Mouse (Mus musculus) neural tube, embryonic 14.5 days (tissue): Measurements from ENCODE around the gene Ip6k1. TPM values are rescaled to one million over a fixed set of nuclear protein-coding genes. Genes with fewer than 3 reads are reported as not detected.

Experiments used
- ATAC-seq: fragments of 200-750 bp; cut with Nextera tagmentation; 2 replicates; pipeline ENCODE4 v1.8.0; 2017; ENCODE audit warnings: low read depth, mild to moderate bottlenecking, moderate TSS enrichment, moderate library complexity
- H3K27ac ChIP-seq: fragments of 300-500 bp; sonication (generic); 2 replicates; pipeline ENCODE4 v1.5.1; 2014; ENCODE audit warnings: low read depth, mild to moderate bottlenecking, control low read depth, low read length, moderate library complexity, mixed read lengths
- H3K27me3 ChIP-seq: fragments of 300-500 bp; sonication (generic); 2 replicates; pipeline ENCODE4 v1.6.1; 2014; ENCODE audit warnings: low read length; ENCODE audit not compliant: control insufficient read depth, insufficient read depth
- H3K36me3 ChIP-seq: fragments of 300-500 bp; sonication (generic); 2 replicates; pipeline ENCODE4 v1.6.1; 2014; ENCODE audit warnings: low read length, mixed read lengths; ENCODE audit not compliant: control insufficient read depth, insufficient read depth
- H3K4me1 ChIP-seq: fragments of 300-500 bp; sonication (generic); 2 replicates; pipeline ENCODE4 v1.6.1; 2014; ENCODE audit warnings: low read length; ENCODE audit not compliant: control insufficient read depth, insufficient read depth
- H3K4me2 ChIP-seq: fragments of 300-500 bp; sonication (generic); 2 replicates; pipeline ENCODE4 v1.6.1; 2014; ENCODE audit warnings: mild to moderate bottlenecking, low read depth, low read length, control low read depth
- H3K4me3 ChIP-seq: fragments of 300-500 bp; sonication (generic); 2 replicates; pipeline ENCODE4 v1.5.1; 2014; ENCODE audit warnings: low read depth, low read length, control low read depth, mixed read lengths
- H3K9ac ChIP-seq: fragments of 300-500 bp; sonication (generic); replicated peaks from 2 replicates; pipeline ENCODE4 v1.6.1; 2014; ENCODE audit warnings: low read depth, mild to moderate bottlenecking, control low read depth, low read length, mixed read lengths
- H3K9me3 ChIP-seq: fragments of 300-500 bp; sonication (generic); 2 replicates; pipeline ENCODE4 v1.6.1; 2016; ENCODE audit warnings: low read length; ENCODE audit not compliant: control insufficient read depth
- WGBS: fragments of 180-500 bp; shearing (Covaris S2); extraction: QIAGEN DNeasy Blood & Tissue Kit; methylation state at CpG from one replicate; pipeline ENCODE4 v1.1.7; 2014; 5-methylcytosine and 5-hydroxymethylcytosine counted together
- polyA plus RNA-seq: library from polyadenylated mRNA; unstranded; fragments of >200 nt; fragmentation: Nextera tagmentation; extraction: Ambion mirVana; gene quantifications from 2 replicates; pipeline ENCODE4 v1.2.1, GENCODE M21; 2014

Gene Ip6k1
- polyA plus RNA-seq, result 53.6 and 63.5 TPM in 2 replicates

DNA sequence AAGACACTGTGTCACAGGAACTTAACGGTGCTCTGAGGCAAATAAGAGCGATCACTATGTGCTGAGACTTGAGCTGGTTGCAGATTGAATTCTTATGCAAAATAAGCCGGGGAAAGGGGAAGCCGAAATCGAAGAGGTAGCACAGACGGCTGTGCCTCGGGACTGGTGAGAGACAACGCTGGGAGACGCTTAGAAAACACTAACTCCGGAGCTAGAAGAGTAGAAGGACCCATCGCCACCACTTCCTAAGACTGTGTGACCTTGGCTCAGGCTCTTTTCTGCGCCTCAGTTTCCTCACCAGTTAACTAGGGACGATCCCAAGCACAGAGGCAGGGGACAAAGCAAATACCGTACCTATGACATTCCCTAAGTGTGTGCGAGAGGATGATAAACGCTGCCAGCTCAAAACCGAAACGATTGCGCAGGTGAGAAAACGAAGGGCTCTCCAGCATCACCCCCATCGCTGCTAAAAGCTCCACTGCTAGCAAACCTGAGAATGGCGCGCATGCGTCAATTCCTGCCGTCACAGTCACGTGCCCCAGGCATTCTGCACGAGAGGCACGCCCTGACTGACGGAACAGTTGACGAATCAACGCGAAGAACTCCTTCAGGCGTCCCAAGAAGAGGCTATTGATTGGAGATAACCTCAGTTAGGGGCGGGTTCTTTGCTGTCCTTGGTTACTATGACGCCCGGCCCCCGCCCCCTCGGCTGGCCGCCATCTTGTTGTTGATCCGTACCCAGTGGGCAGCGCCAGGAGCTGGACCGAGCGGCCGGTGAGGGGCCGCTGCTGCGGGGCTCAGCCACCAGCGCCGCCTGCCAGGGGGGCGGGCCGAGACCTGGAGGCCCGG is at the start of gene Ip6k1:
Ip6k1 (plus strand) TSS at position 580 of the 849 bp plus-strand sequence.
- no peaks in the 10 kb centered on the region for H3K36me3 ChIP-seq
- no peaks in the 10 kb centered on the region for H3K27me3 ChIP-seq
- peak within 1 kb of the TSS; percentile 93 for H3K9ac ChIP-seq
- no peaks in the 10 kb centered on the region for H3K9me3 ChIP-seq
- peaks cover 17% of the 10 kb centered on the region for H3K4me1 ChIP-seq
- peak within 1 kb of the TSS; percentile 91 for H3K27ac ChIP-seq
- ATAC-seq, result peak; percentile 100
- WGBS, result under 1% methylated on average over 50 of the region's 51 CpGs
- H3K4me3 ChIP-seq, result peak within 1 kb of the TSS; percentile 97
- peak within 1 kb of the TSS; percentile 77 for H3K4me2 ChIP-seq

DNA sequence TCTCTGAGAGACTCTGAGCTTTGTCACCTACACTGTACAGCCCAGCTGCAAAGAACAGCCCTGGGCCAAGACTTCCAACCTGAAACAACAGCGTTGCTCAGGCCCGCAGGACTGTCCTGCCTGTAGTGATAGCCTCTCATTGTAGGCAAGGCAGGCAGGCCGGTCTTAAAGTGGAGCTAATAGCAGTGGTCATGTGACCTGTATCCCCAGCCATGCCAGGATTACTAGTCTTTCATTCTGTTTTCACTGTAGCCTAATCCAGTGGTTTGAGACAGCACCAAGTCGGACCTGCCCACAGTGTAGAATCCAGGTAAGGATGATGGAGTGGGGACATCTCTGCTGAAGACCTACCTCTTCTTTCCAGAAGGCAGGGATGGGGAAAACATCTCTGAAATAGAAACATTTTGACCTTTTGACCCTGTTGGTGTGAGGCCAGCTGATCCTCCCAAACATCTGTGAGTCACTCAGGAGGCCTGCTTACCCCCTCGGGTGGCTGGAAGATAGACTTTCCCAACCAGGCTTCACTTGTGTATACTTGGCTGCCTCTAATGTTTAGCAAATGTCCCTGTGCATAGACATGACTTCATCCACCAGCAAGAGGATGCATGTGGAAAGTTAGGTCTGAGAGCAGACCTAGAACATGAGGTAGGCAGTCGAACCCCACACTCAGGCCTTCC is 46.5 kb upstream of the Ip6k1 start:
- H3K9me3 ChIP-seq, result no peaks in the 10 kb centered on the region
- H3K27me3 ChIP-seq, result no peaks in the 10 kb centered on the region
- no peak overlapping the region for H3K4me3 ChIP-seq
- 0 out of 2 replicates have a peak, but pooled peaks cover 4% of the 10 kb centered on the region for H3K4me1 ChIP-seq
- ATAC-seq, result no peak
- no peaks in the 10 kb centered on the region for H3K36me3 ChIP-seq
- no peak overlapping the region for H3K4me2 ChIP-seq
- no peak overlapping the region for H3K27ac ChIP-seq
- 78% methylated on average over 6 of the region's 6 CpGs for WGBS
- no peak overlapping the region for H3K9ac ChIP-seq

- Histone ChIP-seq H3K36me3 (no peaks in the 10 kb centered on the region), H3K9ac (no peak overlapping the region), H3K27me3 (no peaks in the 10 kb centered on the region), H3K27ac (no peak overlapping the region), H3K4me2 (no peak overlapping the region), H3K9me3 (no peaks in the 10 kb centered on the region), H3K4me3 (no peak overlapping the region), H3K4me1 (peaks cover 4% of the 10 kb centered on the region; the same call in 1 of the 2 replicates)
- 19% methylated on average over 6 of the region's 6 CpGs for WGBS
- ATAC-seq, result no peak
These were observed 45.2 kb upstream of the Ip6k1 start for GRCm38 (mm10) chr9:107957141-107957540.

GRCm38 (mm10) chr9:107959896-107960295 is 42.4 kb upstream of the Ip6k1 start:
- H3K9ac ChIP-seq, result no peak overlapping the region
- H3K27me3 ChIP-seq, result no peaks in the 10 kb centered on the region
- H3K36me3 ChIP-seq, result no peaks in the 10 kb centered on the region
- H3K4me2 ChIP-seq, result no peak overlapping the region
- H3K4me3 ChIP-seq, result no peak overlapping the region
- no peak for ATAC-seq
- peaks cover 4% of the 10 kb centered on the region; the same call in 1 of the 2 replicates for H3K4me1 ChIP-seq
- no peaks in the 10 kb centered on the region for H3K9me3 ChIP-seq
- WGBS, result 62% methylated on average over 6 of the region's 6 CpGs
- no peak overlapping the region for H3K27ac ChIP-seq

- Histone ChIP-seq H3K27me3 (no peaks in the 10 kb centered on the region), H3K9me3 (no peaks in the 10 kb centered on the region), H3K4me2 (no peak overlapping the region), H3K4me3 (no peak overlapping the region), H3K27ac (peak overlapping the region; percentile 45; the same call in 1 of the 2 replicates), H3K9ac (no peak overlapping the region), H3K4me1 (peaks cover 4% of the 10 kb centered on the region; the same call in 1 of the 2 replicates), H3K36me3 (no peaks in the 10 kb centered on the region)
- 82% methylated on average over 4 of the region's 4 CpGs for WGBS
- no peak for ATAC-seq
These were observed 41.4 kb upstream of the Ip6k1 start for GRCm38 (mm10) chr9:107960928-107961327.

GRCm38 (mm10) chr9:107961351-107961762 is 40.9 kb upstream of the Ip6k1 start:
- no peaks in the 10 kb centered on the region for H3K36me3 ChIP-seq
- no peaks in the 10 kb centered on the region for H3K27me3 ChIP-seq
- no peak overlapping the region for H3K9ac ChIP-seq
- H3K4me1 ChIP-seq, result peaks cover 4% of the 10 kb centered on the region; the same call in 1 of the 2 replicates
- peak; percentile 56; the same call in 1 of the 2 replicates for ATAC-seq
- 70% methylated on average over 10 of the region's 10 CpGs for WGBS
- no peaks in the 10 kb centered on the region for H3K9me3 ChIP-seq
- no peak overlapping the region for H3K4me2 ChIP-seq
- H3K27ac ChIP-seq, result peak overlapping the region; percentile 45; the same call in 1 of the 2 replicates
- no peak overlapping the region for H3K4me3 ChIP-seq

- H3K9me3 ChIP-seq, result no peaks in the 10 kb centered on the region
- H3K27me3 ChIP-seq, result no peaks in the 10 kb centered on the region
- no peak overlapping the region for H3K4me3 ChIP-seq
- 59% methylated on average over 5 of the region's 5 CpGs for WGBS
- H3K36me3 ChIP-seq, result no peaks in the 10 kb centered on the region
- no peak overlapping the region for H3K4me2 ChIP-seq
- H3K4me1 ChIP-seq, result peaks cover 4% of the 10 kb centered on the region; the same call in 1 of the 2 replicates
- H3K9ac ChIP-seq, result no peak overlapping the region
- ATAC-seq, result no peak
- H3K27ac ChIP-seq, result peak overlapping the region; percentile 45; the same call in 1 of the 2 replicates
These were observed 40.4 kb upstream of the Ip6k1 start for GRCm38 (mm10) chr9:107961881-107962280.

GRCm38 (mm10) chr9:107962916-107963315 is 39.4 kb upstream of the Ip6k1 start:
- Histone ChIP-seq H3K27ac (no peak overlapping the region), H3K4me3 (no peak overlapping the region), H3K9ac (no peak overlapping the region), H3K4me2 (no peak overlapping the region), H3K27me3 (no peaks in the 10 kb centered on the region), H3K9me3 (no peaks in the 10 kb centered on the region), H3K4me1 (peaks cover 4% of the 10 kb centered on the region; the same call in 1 of the 2 replicates), H3K36me3 (no peaks in the 10 kb centered on the region)
- 94% methylated on average over 9 of the region's 9 CpGs for WGBS
- ATAC-seq, result no peak
